Mouse (Mus musculus): ENCODE measurements around the gene Tbk1. TPM values are rescaled to one million over a fixed set of nuclear protein-coding genes. Genes with fewer than 3 reads are reported as not detected.

Tbk1 gene
- polyA plus RNA-seq, 1 experiment, result 7.0 TPM

DNA sequence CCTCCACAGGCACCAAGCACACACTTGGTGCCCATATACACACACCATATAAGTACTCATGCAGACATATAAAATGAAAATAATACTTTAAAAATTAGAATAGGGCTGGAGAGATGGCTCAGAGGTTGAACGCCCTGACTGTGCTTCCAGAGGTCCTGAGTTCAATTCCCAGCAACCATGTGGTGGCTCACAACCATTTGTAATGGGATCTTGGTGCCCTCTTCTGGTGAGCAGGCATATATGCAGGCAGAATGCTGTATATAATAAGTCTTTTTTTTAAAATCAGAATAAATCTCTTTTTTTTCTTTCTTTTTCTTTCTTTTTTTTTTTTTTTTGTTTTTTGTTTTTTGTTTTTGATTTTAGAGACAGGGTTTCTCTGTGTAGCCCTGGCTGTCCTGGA is 57.3 kb downstream of the Tbk1 start:
- Histone ChIP-seq H3K4me3 (ENCODE audit: control insufficient read depth, low read depth, low read length) (no peak overlapping the region), H3K36me3 (ENCODE audit: control insufficient read depth, insufficient read depth, low read length) (no peaks in the 10 kb centered on the region), H3K27me3 (ENCODE audit: control insufficient read depth, insufficient read depth, low read length) (no peaks in the 10 kb centered on the region), H3K27ac (ENCODE audit: control insufficient read depth, insufficient read depth, low read depth, low read length) (no peak overlapping the region), H3K4me1 (ENCODE audit: control insufficient read depth, insufficient read depth, low read length) (peaks cover 8% of the 10 kb centered on the region)
- TF ChIP-seq CTCF (IDR thresholded peaks at IDR 0.05; ENCODE audit: control insufficient read depth, insufficient read depth, insufficient replicate concordance, low read depth, low read length) (no peak), POLR2A (IDR thresholded peaks at IDR 0.05; ENCODE audit: control insufficient read depth, low read depth, low read length) (no peak)

DNA sequence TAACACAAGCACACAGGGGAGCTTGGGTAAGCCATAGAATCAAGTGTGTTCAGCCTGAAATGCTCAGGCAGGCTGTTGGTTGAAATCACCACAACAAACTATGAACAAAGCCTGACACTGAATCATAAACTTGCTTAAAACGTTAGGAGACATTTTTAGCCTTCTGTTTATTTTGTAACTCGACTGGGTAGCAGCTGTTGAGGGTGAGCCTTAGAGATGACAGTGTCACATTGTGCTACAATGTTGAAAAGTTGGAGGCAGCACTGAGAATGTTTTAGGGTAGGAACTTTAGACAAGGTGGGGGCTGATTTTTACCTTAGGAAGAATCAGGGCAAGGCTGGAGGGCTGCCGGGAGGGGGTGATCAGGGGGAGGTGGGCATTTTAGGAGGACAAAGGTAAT is 58.1 kb downstream of the Tbk1 start:
- no peak for TF ChIP-seq POLR2A (IDR thresholded peaks at IDR 0.05; ENCODE audit: control insufficient read depth, low read depth, low read length)
- no peak for TF ChIP-seq CTCF (IDR thresholded peaks at IDR 0.05; ENCODE audit: control insufficient read depth, insufficient read depth, insufficient replicate concordance, low read depth, low read length)
- Histone ChIP-seq H3K4me1 (ENCODE audit: control insufficient read depth, insufficient read depth, low read length) (peaks cover 7% of the 10 kb centered on the region), H3K4me3 (ENCODE audit: control insufficient read depth, low read depth, low read length) (no peak overlapping the region), H3K27ac (ENCODE audit: control insufficient read depth, insufficient read depth, low read depth, low read length) (no peak overlapping the region), H3K36me3 (ENCODE audit: control insufficient read depth, insufficient read depth, low read length) (no peaks in the 10 kb centered on the region), H3K27me3 (ENCODE audit: control insufficient read depth, insufficient read depth, low read length) (no peaks in the 10 kb centered on the region)

DNA sequence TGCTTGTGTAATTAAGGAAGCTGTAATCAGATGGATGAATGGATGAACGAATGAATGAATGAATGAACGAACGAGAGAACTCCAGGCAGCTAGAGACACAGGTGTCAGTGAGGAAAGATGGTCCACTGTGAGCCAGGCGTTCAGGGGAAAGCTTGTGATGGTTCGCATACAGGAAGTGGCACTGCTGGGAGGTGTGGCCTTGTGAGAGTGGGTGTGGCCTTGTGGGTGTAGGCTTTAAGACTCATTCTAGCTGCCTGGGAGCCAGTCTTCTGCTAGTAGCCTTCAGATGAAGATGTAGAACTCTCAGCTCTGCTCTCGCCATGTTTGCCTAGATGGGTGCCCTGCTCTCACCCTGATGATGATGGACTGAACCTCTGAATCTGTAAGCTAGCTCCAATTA is 59.5 kb downstream of the Tbk1 start:
- no peak overlapping the region for H3K4me3 ChIP-seq (ENCODE audit: control insufficient read depth, low read depth, low read length)
- no peak overlapping the region for H3K27ac ChIP-seq (ENCODE audit: control insufficient read depth, insufficient read depth, low read depth, low read length)
- H3K27me3 ChIP-seq (ENCODE audit: control insufficient read depth, insufficient read depth, low read length), result no peaks in the 10 kb centered on the region
- H3K4me1 ChIP-seq (ENCODE audit: control insufficient read depth, insufficient read depth, low read length), result peaks cover under 1% of the 10 kb centered on the region; the same call in 1 of the 2 replicates
- no peaks in the 10 kb centered on the region for H3K36me3 ChIP-seq (ENCODE audit: control insufficient read depth, insufficient read depth, low read length)
- TF ChIP-seq POLR2A (IDR thresholded peaks at IDR 0.05; ENCODE audit: control insufficient read depth, low read depth, low read length) (no peak), CTCF (IDR thresholded peaks at IDR 0.05; ENCODE audit: control insufficient read depth, insufficient read depth, insufficient replicate concordance, low read depth, low read length) (no peak)

GRCm38 (mm10) chr10:121520923-121521585 is 65.5 kb downstream of the Tbk1 start:
- TF ChIP-seq POLR2A (IDR thresholded peaks at IDR 0.05; ENCODE audit: control insufficient read depth, low read depth, low read length) (no peak), CTCF (IDR thresholded peaks at IDR 0.05; ENCODE audit: control insufficient read depth, insufficient read depth, insufficient replicate concordance, low read depth, low read length) (no peak)
- no peaks in the 10 kb centered on the region for H3K36me3 ChIP-seq (ENCODE audit: control insufficient read depth, insufficient read depth, low read length)
- H3K4me1 ChIP-seq (ENCODE audit: control insufficient read depth, insufficient read depth, low read length), result peaks cover 2% of the 10 kb centered on the region
- no peaks in the 10 kb centered on the region for H3K27me3 ChIP-seq (ENCODE audit: control insufficient read depth, insufficient read depth, low read length)
- no peak overlapping the region for H3K27ac ChIP-seq (ENCODE audit: control insufficient read depth, insufficient read depth, low read depth, low read length)
- no peak overlapping the region for H3K4me3 ChIP-seq (ENCODE audit: control insufficient read depth, low read depth, low read length)

DNA sequence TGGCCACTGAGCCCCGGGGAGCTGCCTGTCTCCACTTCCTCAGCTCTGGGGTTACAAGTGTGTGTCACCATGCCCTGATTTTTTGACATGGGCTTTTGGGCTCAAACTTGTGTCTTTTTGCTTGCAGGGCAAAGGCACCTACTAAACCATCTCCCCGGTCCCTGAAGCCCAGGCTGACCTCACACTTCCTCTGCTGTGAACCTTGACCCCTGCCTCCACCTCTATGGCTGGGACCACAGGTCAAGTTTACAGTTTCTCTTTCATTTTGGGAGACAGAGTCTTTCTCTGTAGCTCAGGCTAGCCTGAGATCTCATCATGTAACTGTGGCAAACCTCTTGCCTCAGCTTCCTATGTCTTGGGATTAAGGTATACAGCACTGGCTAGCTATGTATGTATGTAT is 66.9 kb downstream of the Tbk1 start:
- no peaks in the 10 kb centered on the region for H3K36me3 ChIP-seq (ENCODE audit: control insufficient read depth, insufficient read depth, low read length)
- no peak for TF ChIP-seq CTCF (IDR thresholded peaks at IDR 0.05; ENCODE audit: control insufficient read depth, insufficient read depth, insufficient replicate concordance, low read depth, low read length)
- TF ChIP-seq POLR2A (IDR thresholded peaks at IDR 0.05; ENCODE audit: control insufficient read depth, low read depth, low read length), result no peak
- H3K4me3 ChIP-seq (ENCODE audit: control insufficient read depth, low read depth, low read length), result no peak overlapping the region
- no peaks in the 10 kb centered on the region for H3K27me3 ChIP-seq (ENCODE audit: control insufficient read depth, insufficient read depth, low read length)
- peaks cover 4% of the 10 kb centered on the region for H3K4me1 ChIP-seq (ENCODE audit: control insufficient read depth, insufficient read depth, low read length)
- no peak overlapping the region for H3K27ac ChIP-seq (ENCODE audit: control insufficient read depth, insufficient read depth, low read depth, low read length)

DNA sequence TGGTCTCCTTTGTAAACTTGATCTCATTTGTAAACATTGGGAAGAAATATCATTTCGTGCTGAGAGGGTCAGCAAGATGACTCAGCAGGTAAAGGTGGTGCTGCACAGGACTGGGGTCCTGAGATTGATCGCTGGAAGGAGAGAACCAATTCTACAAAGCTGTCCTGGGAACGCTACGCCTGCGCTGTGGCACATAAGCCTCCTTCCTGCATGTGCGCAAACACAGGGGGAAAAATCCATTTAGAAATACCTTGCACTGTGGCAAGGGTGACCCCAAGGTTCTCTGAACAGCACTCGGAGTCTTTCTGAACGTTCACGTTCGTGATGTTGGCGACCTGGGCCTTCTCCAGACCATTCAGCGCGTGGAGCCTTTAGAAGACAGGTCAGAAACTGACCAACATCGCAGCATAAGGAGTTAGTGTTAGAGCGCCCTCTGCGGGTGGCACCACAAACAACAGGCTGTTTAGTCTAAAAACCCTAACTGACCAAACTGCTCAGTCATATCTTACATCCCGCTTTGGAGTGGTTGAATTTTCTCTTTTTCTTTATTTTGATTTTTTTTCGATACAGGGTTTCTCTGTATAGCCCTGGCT is 70.5 kb downstream of the Tbk1 start:
- peak overlapping the region; percentile 25 for H3K4me3 ChIP-seq (ENCODE audit: control insufficient read depth, low read depth, low read length)
- H3K27me3 ChIP-seq (ENCODE audit: control insufficient read depth, insufficient read depth, low read length), result no peaks in the 10 kb centered on the region
- H3K27ac ChIP-seq (ENCODE audit: control insufficient read depth, insufficient read depth, low read depth, low read length), result no peak overlapping the region
- no peak for TF ChIP-seq POLR2A (IDR thresholded peaks at IDR 0.05; ENCODE audit: control insufficient read depth, low read depth, low read length)
- TF ChIP-seq CTCF (IDR thresholded peaks at IDR 0.05; ENCODE audit: control insufficient read depth, insufficient read depth, insufficient replicate concordance, low read depth, low read length), result peak; percentile 83; the same call in 1 of the 2 replicates
- no peaks in the 10 kb centered on the region for H3K36me3 ChIP-seq (ENCODE audit: control insufficient read depth, insufficient read depth, low read length)
- peaks cover 4% of the 10 kb centered on the region for H3K4me1 ChIP-seq (ENCODE audit: control insufficient read depth, insufficient read depth, low read length)

GRCm38 (mm10) chr10:121509751-121510643 is 76.6 kb downstream of the Tbk1 start:
- H3K4me1 ChIP-seq (ENCODE audit: control insufficient read depth, insufficient read depth, low read length), result peaks cover 20% of the 10 kb centered on the region

More at GRCm38 (mm10) chr10:121509751-121510643, 76.6 kb downstream of the Tbk1 start:
- TF ChIP-seq CTCF (IDR thresholded peaks at IDR 0.05; ENCODE audit: control insufficient read depth, insufficient read depth, insufficient replicate concordance, low read depth, low read length), result no peak
- TF ChIP-seq POLR2A (IDR thresholded peaks at IDR 0.05; ENCODE audit: control insufficient read depth, low read depth, low read length), result no peak
- H3K27ac ChIP-seq (ENCODE audit: control insufficient read depth, insufficient read depth, low read depth, low read length), result no peak overlapping the region
- no peaks in the 10 kb centered on the region for H3K36me3 ChIP-seq (ENCODE audit: control insufficient read depth, insufficient read depth, low read length)
- H3K27me3 ChIP-seq (ENCODE audit: control insufficient read depth, insufficient read depth, low read length), result no peaks in the 10 kb centered on the region
- no peak overlapping the region; the same call in 1 of the 2 replicates for H3K4me3 ChIP-seq (ENCODE audit: control insufficient read depth, low read depth, low read length)
